ENCODE assay signal across 24 mouse cellular contexts in genomic region chr16:58449073-58449472, GRCm38 (mm10).
"Had no signal": no experiment of that assay in that cellular context is flagged by ENCODE, and none has a peak within 500 bp of the region (broad histone marks: within the 10 kb centered on the region; RNA-seq: fewer than 3 reads in every experiment).

No protein-coding gene starts in this region.

- H3K4me1 ChIP-seq: hindbrain, embryonic 13.5 days; hindbrain, embryonic 15.5 days; limb, embryonic 13.5 days; limb, embryonic 15.5 days had no signal

- H3K4me2 ChIP-seq: heart, embryonic 11.5 days; heart, embryonic 13.5 days; heart, embryonic 15.5 days; hindbrain, embryonic 13.5 days; hindbrain, embryonic 15.5 days; limb, embryonic 13.5 days; limb, embryonic 15.5 days; liver, embryonic 15.5 days had no signal

- H3K9me3 ChIP-seq: heart, embryonic 13.5 days; heart, embryonic 15.5 days; hindbrain, embryonic 13.5 days; hindbrain, embryonic 15.5 days; limb, embryonic 13.5 days; limb, embryonic 15.5 days; liver, embryonic 15.5 days had no signal

- H3K27me3 ChIP-seq: heart, embryonic 13.5 days; heart, embryonic 15.5 days; hindbrain, embryonic 13.5 days; hindbrain, embryonic 15.5 days; limb, embryonic 13.5 days; limb, embryonic 15.5 days; liver, embryonic 15.5 days had no signal

- ATAC-seq: forebrain, postnatal 0 days; hindbrain, postnatal 0 days; intestine, postnatal 0 days had no signal

- H3K36me3 ChIP-seq: liver, embryonic 15.5 days had no signal

- H3K9ac ChIP-seq: forebrain, postnatal 0 days; heart, embryonic 13.5 days; heart, embryonic 15.5 days; hindbrain, embryonic 13.5 days; hindbrain, embryonic 15.5 days; limb, embryonic 13.5 days; limb, embryonic 15.5 days; liver, embryonic 15.5 days had no signal

- H3K4me3 ChIP-seq: heart, embryonic 13.5 days; heart, embryonic 15.5 days; hindbrain, embryonic 13.5 days; hindbrain, embryonic 15.5 days; layer of hippocampus, adult 2 months; limb, embryonic 13.5 days; limb, embryonic 15.5 days; liver, embryonic 15.5 days had no signal

- DNase-seq: forebrain, postnatal 0 days; gastrocnemius, postnatal 14 days; gastrocnemius, postnatal 36 days; heart, adult 18-20 months; heart, postnatal 14 days; heart, postnatal 36 days; kidney, adult 18-20 months; kidney, adult 8-10 months; kidney, postnatal 10 days; kidney, postnatal 25 days; kidney, postnatal 4 days; layer of hippocampus, postnatal 36 days; left cerebral cortex, postnatal 4 days had no signal

- H3K27ac ChIP-seq: heart, embryonic 13.5 days; heart, embryonic 15.5 days; hindbrain, embryonic 13.5 days; hindbrain, embryonic 15.5 days; hindbrain, postnatal 0 days; layer of hippocampus, adult 2 months; limb, embryonic 13.5 days; limb, embryonic 15.5 days; liver, embryonic 15.5 days had no signal
